Mouse (Mus musculus) gastrocnemius, adult 18-20 months (tissue): ENCODE measurements at regions not wholly inside any gene's neighbourhood (a gene's known extent, or its start where the extent isn't known, plus 50 kb on each side); places are given as distances from the start of the nearest gene placed in this dataset.
A peak's percentile ranks its signal among the peaks of the same experiment; 100 is the strongest.

Experiments used
- DNase-seq: peaks from one replicate; pipeline ENCODE4 v3.0.0; 2021; ENCODE audit warnings: low spot score

DNA sequence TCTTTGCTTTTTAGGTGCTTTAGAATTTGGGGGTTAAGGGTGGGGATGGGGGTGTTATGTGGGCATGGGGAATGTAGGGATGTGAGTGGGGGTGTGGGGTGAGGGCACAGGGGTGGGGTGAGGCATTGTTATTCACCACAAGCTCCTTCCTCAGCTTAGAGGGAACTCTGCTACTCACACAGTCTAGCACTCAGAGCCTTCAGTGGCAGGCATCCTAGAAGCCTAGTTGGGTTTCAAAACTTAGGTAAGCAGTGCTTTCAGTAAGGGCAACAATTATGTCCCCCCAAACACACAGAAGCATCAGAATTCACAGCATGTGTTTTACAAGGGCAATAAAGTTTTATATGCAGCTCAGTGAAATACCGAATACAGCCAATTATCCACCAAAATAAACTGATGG lies 228.4 kb downstream of the Ttc32 start:
- DNase-seq, result no peak

GRCm38 (mm10) chr12:9261662-9262061 lies 231.9 kb downstream of the Ttc32 start:
- no peak for DNase-seq

DNA sequence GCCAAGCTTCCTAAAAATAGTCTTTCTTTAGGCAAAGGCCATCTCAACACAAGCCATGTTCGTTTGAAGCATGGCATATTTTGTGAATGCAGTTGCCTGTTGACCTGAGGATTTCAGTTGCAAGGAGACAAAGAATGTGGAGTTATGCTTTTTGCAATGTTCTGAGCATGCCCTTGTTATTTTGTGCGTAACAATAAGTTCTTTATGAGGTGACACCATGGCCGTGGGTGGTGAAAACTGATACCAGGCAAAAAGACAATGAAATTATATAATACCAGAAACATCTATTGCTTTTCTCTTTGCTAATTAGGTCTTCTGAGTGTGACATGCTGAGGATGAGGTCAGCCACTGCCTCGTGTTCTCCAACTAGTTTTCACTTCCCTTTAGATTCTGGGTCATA lies 236.4 kb downstream of the Ttc32 start:
- no peak for DNase-seq

GRCm38 (mm10) chr12:9271484-9271883 lies 241.7 kb downstream of the Ttc32 start:
- no peak for DNase-seq

DNA sequence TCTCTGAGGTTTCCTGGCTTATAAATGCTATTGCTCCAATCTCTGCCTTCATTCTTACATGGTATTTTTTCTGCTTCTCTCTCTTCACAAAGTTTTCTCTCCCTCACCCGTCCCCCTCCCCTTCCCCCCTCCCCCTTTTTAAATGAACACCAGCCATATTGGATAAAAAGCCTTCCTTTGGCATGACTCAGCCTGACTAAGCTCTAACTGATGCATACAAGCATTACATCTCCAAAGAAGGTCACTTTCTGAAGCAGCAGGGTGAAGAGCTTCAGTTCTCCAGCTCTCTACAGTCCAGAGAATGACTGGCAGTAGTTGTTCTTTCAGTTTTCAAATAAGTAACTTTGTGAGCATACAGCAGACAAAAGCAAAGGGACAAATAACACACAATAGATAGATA lies 244.4 kb downstream of the Ttc32 start:
- DNase-seq, result no peak

DNA sequence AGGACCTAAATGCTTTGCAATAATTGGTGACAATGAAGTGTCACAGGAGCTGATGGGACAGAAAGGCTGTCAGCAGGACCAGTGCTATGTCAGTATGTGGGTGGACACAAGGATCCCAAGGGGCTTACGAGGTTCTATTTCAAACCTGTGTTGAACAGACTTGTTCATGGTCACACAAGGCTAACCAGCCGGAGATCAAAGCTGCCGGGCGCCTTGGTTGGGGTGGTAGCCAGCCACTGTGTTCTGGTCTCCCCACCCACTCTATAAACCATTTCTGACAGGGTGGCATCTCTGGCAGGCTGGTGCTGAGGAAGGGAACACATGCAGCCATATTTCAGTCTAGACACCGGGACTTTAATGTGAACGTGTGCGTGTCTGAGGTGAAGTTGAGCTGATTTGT lies 245.9 kb downstream of the Ttc32 start:
- no peak for DNase-seq

DNA sequence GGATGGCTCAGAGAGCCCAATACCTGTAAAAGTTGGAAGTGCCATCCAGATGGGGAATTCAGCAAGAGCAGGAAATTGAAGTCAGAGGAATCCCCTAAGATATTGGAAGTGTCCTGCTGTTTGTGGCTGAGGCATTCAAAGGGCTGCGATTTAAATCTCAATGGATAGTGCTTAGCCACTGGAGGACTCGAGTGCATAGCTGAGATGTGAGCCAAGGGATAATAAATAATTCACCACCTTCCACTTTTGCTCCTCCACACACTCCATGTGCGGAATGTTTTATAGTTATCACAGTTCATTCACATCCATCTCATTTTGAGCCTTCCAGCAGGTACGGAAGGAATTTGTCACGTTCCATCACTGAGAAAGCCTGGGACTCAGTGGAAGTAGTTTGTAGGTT lies 248.9 kb downstream of the Ttc32 start:
- DNase-seq, result no peak

DNA sequence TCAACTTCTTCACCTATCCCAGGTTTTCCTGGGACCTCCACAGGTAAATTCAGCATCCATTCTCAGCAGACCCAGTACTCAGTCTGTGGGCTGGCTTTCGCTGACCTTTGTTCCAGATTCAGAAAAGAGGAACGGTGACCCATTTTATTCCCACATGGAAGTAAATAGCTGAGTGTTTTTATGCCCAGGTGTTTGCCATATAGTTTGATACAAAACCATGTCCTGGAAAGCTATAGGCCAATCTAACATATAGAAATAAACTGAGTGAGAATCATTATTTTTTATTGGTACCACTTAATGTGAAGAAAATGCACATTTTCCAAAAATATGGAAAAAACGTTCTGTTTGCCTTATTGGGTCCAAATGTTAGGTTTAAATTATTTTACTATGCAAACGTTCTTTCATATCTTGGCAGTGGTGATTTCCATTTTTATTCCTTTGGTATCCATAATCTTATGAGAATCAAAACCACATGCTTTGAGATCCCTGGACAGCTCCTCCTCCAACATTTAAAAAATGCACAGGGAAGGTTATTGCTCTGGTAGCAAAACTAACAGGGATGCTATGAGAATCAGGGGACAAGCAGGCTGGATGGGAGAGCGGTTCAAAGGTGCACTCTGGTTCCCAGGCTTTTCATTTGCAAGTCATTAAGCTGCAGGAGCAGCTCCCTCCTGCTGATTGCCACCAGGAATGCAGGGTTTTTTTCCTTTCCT lies 250.3 kb downstream of the Ttc32 start:
- no peak for DNase-seq

- DNase-seq, result no peak
Observed at GRCm38 (mm10) chr12:9287271-9287670, 257.5 kb downstream of the Ttc32 start.

DNA sequence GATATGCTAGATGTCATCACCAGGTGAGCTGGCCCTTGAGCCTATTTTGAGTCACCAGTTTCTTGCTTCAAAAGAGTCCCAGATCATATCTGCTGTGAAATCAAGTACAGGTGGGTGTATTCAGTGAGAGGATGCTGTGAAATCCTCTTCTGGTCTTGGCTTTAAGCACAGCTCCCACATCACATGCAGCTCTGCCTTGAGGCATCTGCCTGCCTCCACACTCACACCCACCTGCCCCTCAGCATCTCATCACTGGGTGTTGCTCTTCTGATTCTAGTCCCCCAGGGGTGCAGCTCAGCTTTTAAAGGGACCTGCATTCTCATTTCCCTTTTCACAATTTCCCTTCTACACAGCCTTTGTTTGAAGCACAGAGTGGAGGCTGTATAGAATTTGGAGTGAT lies 262.9 kb downstream of the Ttc32 start:
- DNase-seq, result no peak

DNA sequence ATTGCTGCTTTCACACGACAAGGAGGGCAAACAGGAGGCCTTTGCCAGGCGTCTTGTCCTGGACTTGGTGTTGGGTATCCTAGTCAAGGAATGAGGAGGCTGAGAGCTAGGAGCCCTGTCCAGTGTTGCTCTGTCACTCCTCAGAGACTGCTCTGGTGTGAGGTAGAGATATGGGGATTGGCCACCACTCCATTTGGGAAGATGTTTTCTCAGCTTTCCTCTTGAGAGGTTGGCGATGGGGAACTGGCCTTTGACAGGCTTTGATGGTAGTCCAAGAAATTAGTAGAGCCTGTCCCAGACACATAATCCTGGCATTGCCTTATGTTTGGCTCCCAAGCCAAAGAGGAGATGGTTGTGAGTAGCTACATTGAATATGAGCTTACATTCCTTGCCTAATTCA lies 265.4 kb downstream of the Ttc32 start:
- DNase-seq, result no peak

GRCm38 (mm10) chr12:9298848-9299655 lies 269.3 kb downstream of the Ttc32 start:
- no peak for DNase-seq

GRCm38 (mm10) chr12:9304146-9304545 lies 265.8 kb upstream of the Osr1 start:
- DNase-seq, result peak; percentile 1

DNA sequence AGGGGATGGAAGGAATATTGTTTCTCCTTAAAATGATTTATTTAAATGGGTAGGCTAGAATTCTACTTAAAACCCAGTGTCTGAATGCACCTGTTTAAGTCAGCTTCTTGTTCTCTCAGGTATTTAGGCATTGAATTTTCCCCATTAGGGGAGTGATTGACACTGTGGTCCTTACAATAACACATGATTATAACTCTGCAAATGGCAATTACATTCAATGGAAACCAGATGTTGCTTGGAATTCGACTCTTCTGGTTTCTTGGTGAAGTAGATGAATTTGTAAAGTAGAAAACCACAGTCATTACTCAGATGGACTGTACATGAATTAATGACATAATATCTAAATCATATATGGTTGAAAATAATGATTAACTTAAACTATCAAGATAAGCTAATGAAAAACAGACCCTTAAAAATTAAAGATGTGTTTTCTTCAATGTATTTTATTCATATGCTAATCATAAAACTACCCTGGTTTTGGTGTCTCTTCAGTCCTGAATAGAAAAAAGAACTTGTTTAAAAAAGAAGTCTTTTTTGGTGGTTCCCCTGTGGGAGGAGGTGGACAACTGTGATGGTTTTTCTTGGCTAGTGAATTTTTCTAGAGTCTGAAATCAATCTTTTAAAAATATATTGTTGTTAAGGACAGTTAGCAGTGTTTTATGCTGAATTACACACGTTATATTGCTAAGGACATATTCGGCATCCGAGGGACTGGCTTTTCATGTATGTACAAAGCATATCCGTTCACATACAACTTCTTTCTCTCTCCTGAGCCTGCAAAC lies 231.8 kb upstream of the Osr1 start:
- DNase-seq, result no peak

GRCm38 (mm10) chr12:9338801-9339231 lies 231.1 kb upstream of the Osr1 start:
- DNase-seq, result peak; percentile 27

DNA sequence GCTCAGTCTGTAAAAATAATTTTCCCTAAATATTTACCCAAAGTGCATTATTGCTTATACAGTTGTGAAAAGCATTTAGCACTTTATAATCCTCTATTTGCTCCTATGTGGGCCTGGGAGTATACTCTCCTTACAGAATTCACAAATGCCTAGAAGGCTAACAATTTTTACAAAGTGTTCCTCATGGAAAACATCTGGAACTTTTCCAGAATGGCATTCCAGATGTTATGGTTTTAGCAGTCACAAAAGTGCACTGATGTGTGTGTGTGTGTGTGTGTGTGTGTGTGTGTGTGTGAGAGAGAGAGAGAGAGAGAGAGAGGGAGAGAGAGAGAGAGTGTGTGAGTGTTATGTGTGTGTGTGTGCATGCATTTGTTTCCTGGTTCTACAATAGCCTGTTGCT lies 229.1 kb upstream of the Osr1 start:
- no peak for DNase-seq

GRCm38 (mm10) chr12:9345359-9345758 lies 224.6 kb upstream of the Osr1 start:
- DNase-seq, result no peak

GRCm38 (mm10) chr12:9355512-9355911 lies 214.4 kb upstream of the Osr1 start:
- no peak for DNase-seq

GRCm38 (mm10) chr12:9357856-9358255 lies 212.1 kb upstream of the Osr1 start:
- no peak for DNase-seq

- peak; percentile 19 for DNase-seq
Observed at GRCm38 (mm10) chr12:9358872-9359271, 211.0 kb upstream of the Osr1 start.

- DNase-seq, result no peak
Observed at GRCm38 (mm10) chr12:9365931-9366330, 204.0 kb upstream of the Osr1 start.

DNA sequence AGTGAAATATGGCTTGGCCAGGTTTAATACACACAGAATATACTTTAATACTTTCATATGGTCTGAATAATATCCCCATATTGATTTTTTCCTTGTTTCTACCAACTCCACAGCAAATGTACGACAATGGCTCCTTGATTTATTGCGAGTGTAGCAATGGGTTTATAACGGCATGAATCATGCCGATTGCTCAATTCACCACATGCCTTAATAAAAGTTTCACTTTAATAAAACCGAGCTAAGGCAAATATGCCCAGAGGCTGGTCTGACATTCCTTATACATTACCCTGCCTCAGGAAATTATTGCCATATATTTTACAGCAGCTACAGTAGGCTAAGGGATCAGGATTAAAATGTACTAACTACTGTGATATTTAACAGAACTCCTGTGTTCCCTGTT lies 201.2 kb upstream of the Osr1 start:
- peak; percentile 20 for DNase-seq
